Mouse (Mus musculus) G1E (cell line): Measurements from ENCODE around the gene Hs2st1. TPM values are rescaled to one million over a fixed set of nuclear protein-coding genes. Genes with fewer than 3 reads are reported as not detected.

Experiments used
- ATAC-seq: 2 replicates; pipeline ENCODE4 v1.8.0; 2016; ENCODE audit warnings: mild to moderate bottlenecking; ENCODE audit not compliant: insufficient number of reproducible peaks, poor library complexity, low FRiP score, severe bottlenecking; ENCODE audit errors: extremely low read depth
- DNase-seq: peaks from one replicate; pipeline ENCODE4 v3.0.0; 2012; ENCODE audit warnings: low spot score
- H3K27me3 ChIP-seq: 2 replicates; pipeline ENCODE4 v1.6.1; 2012; ENCODE audit warnings: mild to moderate bottlenecking, low read length, inconsistent platforms; ENCODE audit not compliant: insufficient read depth
- H3K36me3 ChIP-seq: replicated peaks from 2 replicates; pipeline ENCODE3; 2012; ENCODE audit warnings: mild to moderate bottlenecking, inconsistent platforms
- H3K4me1 ChIP-seq: 2 replicates; pipeline ENCODE4 v1.6.1; 2012; ENCODE audit warnings: low read depth, low read length, inconsistent platforms, mixed read lengths; ENCODE audit not compliant: insufficient read depth
- H3K4me3 ChIP-seq: 2 replicates; pipeline ENCODE4 v1.5.1; 2012; ENCODE audit warnings: low read depth, mild to moderate bottlenecking, inconsistent platforms, low read length, moderate library complexity, mixed read lengths
- H3K9me3 ChIP-seq: replicated peaks from 2 replicates; pipeline ENCODE4 v1.6.1; 2012; ENCODE audit warnings: inconsistent platforms
- CTCF ChIP-seq: IDR thresholded peaks from 2 replicates; pipeline ENCODE4 v1.5.1; 2012; ENCODE audit warnings: low read depth, low read length, inconsistent platforms, mixed read lengths
- GATA1 ChIP-seq: IDR thresholded peaks from 2 replicates; pipeline ENCODE4 v1.6.1; 2012; ENCODE audit warnings: borderline replicate concordance, low read length, inconsistent platforms, mixed read lengths
- GATA2 ChIP-seq: IDR thresholded peaks from 2 replicates; pipeline ENCODE4 v1.6.1; 2012; ENCODE audit warnings: low read depth, low read length, inconsistent platforms, borderline replicate concordance
- POLR2AphosphoS5 ChIP-seq: IDR thresholded peaks from 2 replicates; pipeline ENCODE4 v1.6.1; 2012; ENCODE audit warnings: low read depth, low read length, inconsistent platforms; ENCODE audit not compliant: insufficient replicate concordance
- TAL1 ChIP-seq: conservative IDR thresholded peaks from 2 replicates; pipeline ENCODE4 v1.6.1; 2012; ENCODE audit warnings: low read depth, low read length, inconsistent platforms, mixed read lengths
- polyA plus RNA-seq: library from polyadenylated mRNA; stranded (reverse); fragments of >175 nt; gene quantifications from 2 replicates; pipeline ENCODE4 v1.2.3, GENCODE M21; 2012
- total RNA-seq, 2 experiments: library from RNA; stranded (forward) in 1 of 2; stranded (reverse) in 1 of 2; fragments of 200-1000 nt in 1 of 2; fragments of >200 nt in 1 of 2; fragmentation: Nextera tagmentation in 1 of 2; gene quantifications; 2 replicates each; pipeline ENCODE4 v1.2.3; 2014 to 2017

Gene Hs2st1
- total and polyA plus RNA-seq, 3 experiments, result 6.1 to 40.6 (median 37.8) TPM

- DNase-seq (no peak), ATAC-seq (no peak)
- Histone ChIP-seq H3K27me3 (peaks cover 17% of the 10 kb centered on the region), H3K4me3 (no peak overlapping the region), H3K9me3 (no peaks in the 10 kb centered on the region), H3K4me1 (peaks cover 21% of the 10 kb centered on the region), H3K36me3 (no peaks in the 10 kb centered on the region)
- TF ChIP-seq GATA1 (no peak), CTCF (no peak)
These were observed 157.3 kb downstream of the Hs2st1 start for GRCm38 (mm10) chr3:144412538-144413272.

GRCm38 (mm10) chr3:144411650-144412278 lies 158.2 kb downstream of the Hs2st1 start:
- TF ChIP-seq TAL1 (no peak), CTCF (no peak), GATA1 (no peak), POLR2AphosphoS5 (no peak), GATA2 (no peak)
- H3K4me3 ChIP-seq, result no peak overlapping the region
- peaks cover 22% of the 10 kb centered on the region for H3K4me1 ChIP-seq
- peaks cover 15% of the 10 kb centered on the region for H3K27me3 ChIP-seq
- H3K9me3 ChIP-seq, result no peaks in the 10 kb centered on the region
- ATAC-seq, result no peak
- DNase-seq, result no peak
- no peaks in the 10 kb centered on the region for H3K36me3 ChIP-seq

- no peak for TF ChIP-seq CTCF
- H3K36me3 ChIP-seq, result no peaks in the 10 kb centered on the region
- no peaks in the 10 kb centered on the region for H3K9me3 ChIP-seq
- H3K4me3 ChIP-seq, result no peak overlapping the region
- ATAC-seq (peak; percentile 29; the same call in 1 of the 2 replicates), DNase-seq (no peak)
- peaks cover 13% of the 10 kb centered on the region for H3K27me3 ChIP-seq
- peaks cover 25% of the 10 kb centered on the region for H3K4me1 ChIP-seq
These were observed 158.9 kb downstream of the Hs2st1 start for GRCm38 (mm10) chr3:144411051-144411542.

GRCm38 (mm10) chr3:144408953-144409352 lies 161.0 kb downstream of the Hs2st1 start:
- Histone ChIP-seq H3K9me3 (no peaks in the 10 kb centered on the region), H3K4me3 (no peak overlapping the region), H3K4me1 (peaks cover 25% of the 10 kb centered on the region), H3K36me3 (no peaks in the 10 kb centered on the region), H3K27me3 (peaks cover 8% of the 10 kb centered on the region)
- TF ChIP-seq CTCF, result no peak
- no peak for TF ChIP-seq GATA1
- TF ChIP-seq TAL1, result no peak
- no peak for TF ChIP-seq POLR2AphosphoS5
- no peak for ATAC-seq
- no peak for DNase-seq

GRCm38 (mm10) chr3:144405331-144405730 lies 164.7 kb downstream of the Hs2st1 start:
- no peaks in the 10 kb centered on the region for H3K9me3 ChIP-seq
- ATAC-seq (no peak), DNase-seq (no peak)
- H3K36me3 ChIP-seq, result no peaks in the 10 kb centered on the region
- TF ChIP-seq POLR2AphosphoS5 (no peak), CTCF (no peak), GATA1 (no peak), TAL1 (no peak), GATA2 (no peak)
- H3K4me3 ChIP-seq, result no peak overlapping the region
- H3K4me1 ChIP-seq, result peaks cover 31% of the 10 kb centered on the region
- peaks cover 2% of the 10 kb centered on the region; the same call in 1 of the 2 replicates for H3K27me3 ChIP-seq

GRCm38 (mm10) chr3:144401292-144401691 lies 168.7 kb downstream of the Hs2st1 start:
- Histone ChIP-seq H3K9me3 (no peaks in the 10 kb centered on the region), H3K4me1 (peaks cover 35% of the 10 kb centered on the region), H3K36me3 (no peaks in the 10 kb centered on the region), H3K27me3 (peaks cover 4% of the 10 kb centered on the region), H3K4me3 (peak overlapping the region; percentile 8; the same call in 1 of the 2 replicates)
- DNase-seq (peak; percentile 16), ATAC-seq (peak; percentile 35)
- TF ChIP-seq GATA1 (no peak), GATA2 (no peak), POLR2AphosphoS5 (no peak), CTCF (no peak)
